Mouse (Mus musculus): ENCODE results near the gene Lhfpl5. TPM values are rescaled to one million over a fixed set of nuclear protein-coding genes. Genes with fewer than 3 reads are reported as not detected.
A peak's percentile ranks its signal among the peaks of the same experiment; 100 is the strongest.
"Not testable (repeated sequence)": the region's sequence is repeated elsewhere in the genome, so short reads cannot be mapped to it uniquely, and the experiment has no call there.

Gene Lhfpl5
- 1 to 10 TPM; 3.5 to 5.3 (median 4.2) TPM for total RNA-seq (2022)

- no peak for DNase-seq (ENCODE audit: low spot score in 2 of 2)
These were observed at the start of gene Lhfpl5 for GRCm38 (mm10) chr17:28575244-28576125. Lhfpl5 (plus strand) TSS chr17:28575641.

GRCm38 (mm10) chr17:28527184-28528042, 48.0 kb upstream of the Lhfpl5 start:
- no peak for DNase-seq (ENCODE audit: low spot score in 2 of 2)

- peak; percentile 80 to 88 for DNase-seq (ENCODE audit: low spot score in 2 of 2)
These were observed 47.4 kb upstream of the Lhfpl5 start for GRCm38 (mm10) chr17:28528043-28528351.

GRCm38 (mm10) chr17:28529116-28529515, 46.3 kb upstream of the Lhfpl5 start:
- DNase-seq (ENCODE audit: low spot score in 2 of 2), result no peak

GRCm38 (mm10) chr17:28530506-28530905, 44.9 kb upstream of the Lhfpl5 start, which contains the start of gene Armc12:
Armc12 (plus strand) TSS chr17:28530806.
- DNase-seq (ENCODE audit: low spot score in 2 of 2), result no peak

GRCm38 (mm10) chr17:28531946-28532345, 43.5 kb upstream of the Lhfpl5 start:
- no peak for DNase-seq (ENCODE audit: low spot score in 2 of 2)

- DNase-seq (ENCODE audit: low spot score in 2 of 2), result no peak
These were observed 42.9 kb upstream of the Lhfpl5 start for GRCm38 (mm10) chr17:28532557-28532956.

GRCm38 (mm10) chr17:28533327-28533726, 42.1 kb upstream of the Lhfpl5 start:
- DNase-seq (ENCODE audit: low spot score in 2 of 2), result no peak

GRCm38 (mm10) chr17:28537881-28538280, 37.6 kb upstream of the Lhfpl5 start:
- no peak for DNase-seq (ENCODE audit: low spot score in 2 of 2)

- DNase-seq (ENCODE audit: low spot score in 2 of 2), result no peak
These were observed 28.5 kb upstream of the Lhfpl5 start for GRCm38 (mm10) chr17:28546925-28547324.

GRCm38 (mm10) chr17:28548550-28548949, 26.9 kb upstream of the Lhfpl5 start:
- no peak for DNase-seq (ENCODE audit: low spot score in 2 of 2)

GRCm38 (mm10) chr17:28549111-28549510, 26.3 kb upstream of the Lhfpl5 start, which contains the start of gene Clpsl2:
Clpsl2 (plus strand) TSS chr17:28549411.
- DNase-seq (ENCODE audit: low spot score in 2 of 2), result no peak

- DNase-seq (ENCODE audit: low spot score in 2 of 2), result peak; percentile 47 to 65
These were observed 22.2 kb upstream of the Lhfpl5 start for GRCm38 (mm10) chr17:28553040-28553793.

GRCm38 (mm10) chr17:28554021-28554420, 21.4 kb upstream of the Lhfpl5 start:
- not testable (repeated sequence) for DNase-seq (ENCODE audit: low spot score in 2 of 2)

GRCm38 (mm10) chr17:28556635-28557396, 18.6 kb upstream of the Lhfpl5 start:
- no peak for DNase-seq (ENCODE audit: low spot score in 2 of 2)

GRCm38 (mm10) chr17:28557772-28558171, 17.7 kb upstream of the Lhfpl5 start:
- DNase-seq (ENCODE audit: low spot score in 2 of 2), result no peak

GRCm38 (mm10) chr17:28560598-28560997, 14.8 kb upstream of the Lhfpl5 start, which contains the start of gene Clps:
Clps (minus strand) TSS chr17:28560766.
- DNase-seq (ENCODE audit: low spot score in 2 of 2), result no peak

- DNase-seq (ENCODE audit: low spot score in 2 of 2), result no peak
These were observed 13.8 kb upstream of the Lhfpl5 start for GRCm38 (mm10) chr17:28561613-28562012.

GRCm38 (mm10) chr17:28565181-28565580, 10.3 kb upstream of the Lhfpl5 start:
- DNase-seq (ENCODE audit: low spot score in 2 of 2), result no peak

- no peak for DNase-seq (ENCODE audit: low spot score in 2 of 2)
These were observed 7.9 kb upstream of the Lhfpl5 start for GRCm38 (mm10) chr17:28567541-28567940.

GRCm38 (mm10) chr17:28571868-28572267, 3.6 kb upstream of the Lhfpl5 start:
- no peak for DNase-seq (ENCODE audit: low spot score in 2 of 2)

All from layer of hippocampus, adult 8-10 months (tissue).